Mouse (Mus musculus) kidney, embryonic 16.5 days (tissue): Measurements from ENCODE around the gene Tbc1d10a. TPM values are rescaled to one million over a fixed set of nuclear protein-coding genes. Genes with fewer than 3 reads are reported as not detected.
A peak's percentile ranks its signal among the peaks of the same experiment; 100 is the strongest.

ENCODE experiments used
- ATAC-seq: fragments of 200-750 bp; cut with Nextera tagmentation; 2 replicates; pipeline ENCODE4 v1.8.0; 2017; ENCODE audit warnings: moderate TSS enrichment; ENCODE audit not compliant: low FRiP score, low TSS enrichment
- H3K27ac ChIP-seq: fragments of 300-500 bp; sonication (generic); 2 replicates; pipeline ENCODE4 v1.5.1; 2014; ENCODE audit warnings: low read length
- H3K27me3 ChIP-seq: fragments of 300-500 bp; sonication (generic); 2 replicates; pipeline ENCODE4 v1.6.1; 2014; ENCODE audit warnings: low read length, control low read depth, mixed read lengths; ENCODE audit not compliant: insufficient read depth
- H3K36me3 ChIP-seq: fragments of 300-500 bp; sonication (generic); 2 replicates; pipeline ENCODE4 v1.6.1; 2014; ENCODE audit warnings: low read length, control low read depth, mixed read lengths; ENCODE audit not compliant: insufficient read depth
- H3K4me1 ChIP-seq: fragments of 300-500 bp; sonication (generic); 2 replicates; pipeline ENCODE4 v1.6.1; 2014; ENCODE audit warnings: low read length, control low read depth, mixed read lengths; ENCODE audit not compliant: insufficient read depth
- H3K4me2 ChIP-seq: fragments of 300-500 bp; sonication (generic); replicated peaks from 2 replicates; pipeline ENCODE4 v1.6.1; 2014; ENCODE audit warnings: low read depth, low read length
- H3K4me3 ChIP-seq: fragments of 300-500 bp; sonication (generic); 2 replicates; pipeline ENCODE4 v1.5.1; 2014; ENCODE audit warnings: mild to moderate bottlenecking, low read length
- H3K9ac ChIP-seq: fragments of 300-500 bp; sonication (generic); replicated peaks from 2 replicates; pipeline ENCODE4 v1.6.1; 2014; ENCODE audit warnings: low read length
- H3K9me3 ChIP-seq: fragments of 300-500 bp; sonication (generic); 2 replicates; pipeline ENCODE4 v1.6.1; 2016; ENCODE audit warnings: low read length, control low read depth
- WGBS: fragments of 180-500 bp; shearing (Covaris S2); extraction: QIAGEN DNeasy Blood & Tissue Kit; methylation state at CpG from one replicate; pipeline ENCODE4 v1.1.7; 2014; 5-methylcytosine and 5-hydroxymethylcytosine counted together
- polyA plus RNA-seq: library from polyadenylated mRNA; unstranded; fragments of >200 nt; fragmentation: Nextera tagmentation; extraction: Ambion mirVana; gene quantifications from 2 replicates; pipeline ENCODE4 v1.2.1, GENCODE M21; 2015

The Tbc1d10a gene
- polyA plus RNA-seq, result 49.0 and 51.3 TPM in 2 replicates

- Histone ChIP-seq H3K4me3 (peak within 1 kb of the TSS; percentile 87), H3K9me3 (no peaks in the 10 kb centered on the region), H3K4me2 (peak within 1 kb of the TSS; percentile 63), H3K36me3 (peaks cover 7% of the 10 kb centered on the region; the same call in 1 of the 2 replicates), H3K27ac (peak within 1 kb of the TSS; percentile 68), H3K4me1 (peaks cover 36% of the 10 kb centered on the region), H3K27me3 (no peaks in the 10 kb centered on the region), H3K9ac (peak within 1 kb of the TSS; percentile 91)
- WGBS, result 1% methylated on average over 71 of the region's 71 CpGs
- ATAC-seq, result peak; percentile 99
Observed at GRCm38 (mm10) chr11:4186486-4187317, at the start of gene Tbc1d10a. Gene Tbc1d10a (plus strand): TSS chr11:4186789.

- H3K4me3 ChIP-seq, result no peak overlapping the region
- 47% methylated on average over 2 of the region's 2 CpGs for WGBS
- H3K4me1 ChIP-seq, result peaks cover 10% of the 10 kb centered on the region
- no peak overlapping the region for H3K4me2 ChIP-seq
- H3K27ac ChIP-seq, result no peak overlapping the region
- H3K27me3 ChIP-seq, result no peaks in the 10 kb centered on the region
- H3K9me3 ChIP-seq, result no peaks in the 10 kb centered on the region
- no peak overlapping the region for H3K9ac ChIP-seq
- ATAC-seq, result no peak
- H3K36me3 ChIP-seq, result peaks cover 38% of the 10 kb centered on the region
Observed at GRCm38 (mm10) chr11:4138964-4139363, 47.6 kb upstream of the Tbc1d10a start.

GRCm38 (mm10) chr11:4141505-4141904 lies 45.1 kb upstream of the Tbc1d10a start:
- Histone ChIP-seq H3K27ac (no peak overlapping the region), H3K4me1 (no peaks in the 10 kb centered on the region), H3K27me3 (no peaks in the 10 kb centered on the region), H3K9me3 (no peaks in the 10 kb centered on the region), H3K36me3 (peaks cover 47% of the 10 kb centered on the region), H3K4me3 (no peak overlapping the region), H3K9ac (no peak overlapping the region), H3K4me2 (no peak overlapping the region)
- ATAC-seq, result no peak

- no peak overlapping the region for H3K4me2 ChIP-seq
- no peak overlapping the region for H3K27ac ChIP-seq
- H3K9ac ChIP-seq, result no peak overlapping the region
- no peaks in the 10 kb centered on the region for H3K9me3 ChIP-seq
- peaks cover 47% of the 10 kb centered on the region for H3K36me3 ChIP-seq
- no peak overlapping the region for H3K4me3 ChIP-seq
- 85% methylated on average over 4 of the region's 4 CpGs for WGBS
- no peak for ATAC-seq
- no peaks in the 10 kb centered on the region for H3K4me1 ChIP-seq
- no peaks in the 10 kb centered on the region for H3K27me3 ChIP-seq
Observed at GRCm38 (mm10) chr11:4142352-4142751, 44.2 kb upstream of the Tbc1d10a start.

GRCm38 (mm10) chr11:4143281-4144062 lies 43.1 kb upstream of the Tbc1d10a start:
- no peak for ATAC-seq

GRCm38 (mm10) chr11:4146381-4146780 lies 40.2 kb upstream of the Tbc1d10a start:
- WGBS, result 80% methylated on average over 6 of the region's 6 CpGs
- Histone ChIP-seq H3K4me2 (no peak overlapping the region), H3K9ac (no peak overlapping the region), H3K4me3 (no peak overlapping the region), H3K9me3 (no peaks in the 10 kb centered on the region), H3K27me3 (no peaks in the 10 kb centered on the region), H3K36me3 (peaks cover 29% of the 10 kb centered on the region), H3K4me1 (no peaks in the 10 kb centered on the region), H3K27ac (no peak overlapping the region)
- no peak for ATAC-seq

More at GRCm38 (mm10) chr11:4143281-4144062, 43.1 kb upstream of the Tbc1d10a start:
- H3K27ac ChIP-seq, result no peak overlapping the region
- peaks cover 47% of the 10 kb centered on the region for H3K36me3 ChIP-seq
- no peaks in the 10 kb centered on the region for H3K4me1 ChIP-seq
- 93% methylated on average over 21 of the region's 21 CpGs for WGBS
- no peak overlapping the region for H3K9ac ChIP-seq
- no peak overlapping the region for H3K4me3 ChIP-seq
- no peak overlapping the region for H3K4me2 ChIP-seq
- no peaks in the 10 kb centered on the region for H3K27me3 ChIP-seq
- H3K9me3 ChIP-seq, result no peaks in the 10 kb centered on the region

GRCm38 (mm10) chr11:4147098-4147497 lies 39.5 kb upstream of the Tbc1d10a start:
- H3K27ac ChIP-seq, result no peak overlapping the region
- peaks cover 22% of the 10 kb centered on the region for H3K36me3 ChIP-seq
- no peaks in the 10 kb centered on the region for H3K4me1 ChIP-seq
- no peak overlapping the region for H3K4me2 ChIP-seq
- H3K4me3 ChIP-seq, result no peak overlapping the region
- no peaks in the 10 kb centered on the region for H3K9me3 ChIP-seq
- no peak for ATAC-seq
- H3K9ac ChIP-seq, result no peak overlapping the region
- no peaks in the 10 kb centered on the region for H3K27me3 ChIP-seq
- WGBS, result 88% methylated on average over 10 of the region's 10 CpGs

GRCm38 (mm10) chr11:4148120-4148519 lies 38.5 kb upstream of the Tbc1d10a start:
- Histone ChIP-seq H3K9ac (no peak overlapping the region), H3K9me3 (no peaks in the 10 kb centered on the region), H3K4me2 (no peak overlapping the region), H3K27me3 (no peaks in the 10 kb centered on the region), H3K4me1 (no peaks in the 10 kb centered on the region), H3K36me3 (peaks cover 12% of the 10 kb centered on the region; the same call in 1 of the 2 replicates), H3K27ac (no peak overlapping the region), H3K4me3 (no peak overlapping the region)
- no peak for ATAC-seq
- WGBS, result 87% methylated on average over 5 of the region's 5 CpGs

GRCm38 (mm10) chr11:4148536-4149156 lies 37.9 kb upstream of the Tbc1d10a start:
- ATAC-seq, result no peak
- no peak overlapping the region for H3K27ac ChIP-seq

More at GRCm38 (mm10) chr11:4148536-4149156, 37.9 kb upstream of the Tbc1d10a start:
- Histone ChIP-seq H3K4me1 (no peaks in the 10 kb centered on the region), H3K9ac (no peak overlapping the region), H3K4me3 (no peak overlapping the region), H3K27me3 (no peaks in the 10 kb centered on the region), H3K36me3 (peaks cover 11% of the 10 kb centered on the region; the same call in 1 of the 2 replicates), H3K9me3 (no peaks in the 10 kb centered on the region), H3K4me2 (no peak overlapping the region)
- WGBS, result 58% methylated on average over 9 of the region's 9 CpGs
